Mouse (Mus musculus): ENCODE results near the gene Cdhr1. TPM values are rescaled to one million over a fixed set of nuclear protein-coding genes. Genes with fewer than 3 reads are reported as not detected.

Cdhr1 gene
- 0.03 and 0.07 TPM in 2 replicates for polyA plus RNA-seq (2012; rRNA removed)

DNA sequence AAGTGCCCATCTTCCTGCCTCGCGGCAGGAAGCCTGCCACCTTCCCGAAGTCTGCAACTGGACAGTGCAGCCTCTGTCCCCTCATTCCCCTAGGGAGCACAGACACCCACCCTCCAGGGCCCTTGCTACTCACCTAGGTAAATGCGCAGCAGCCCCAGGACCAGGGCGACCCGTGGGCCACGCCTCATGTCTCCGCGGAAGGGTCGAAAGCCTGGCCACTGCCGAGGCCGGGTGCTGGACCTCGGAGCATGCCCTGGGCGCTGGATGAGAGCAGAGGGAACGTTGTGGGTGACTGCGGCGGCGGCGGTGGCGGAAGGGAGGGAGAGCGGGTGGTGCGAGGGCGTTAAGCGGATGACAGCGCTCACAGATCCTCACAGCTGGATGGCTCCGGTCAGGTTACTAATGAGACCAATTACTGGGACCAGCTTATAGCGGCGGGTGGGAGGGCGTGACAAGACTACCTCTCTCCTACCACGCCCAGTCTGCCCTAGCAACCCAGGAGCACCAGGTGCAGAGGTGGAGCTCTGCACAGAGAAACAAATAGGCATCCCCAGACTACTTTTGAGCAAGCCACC, at the start of gene Cdhr1:
TSS of gene Cdhr1 (minus strand) at position 392 of the 575 bp plus-strand sequence.

DNA sequence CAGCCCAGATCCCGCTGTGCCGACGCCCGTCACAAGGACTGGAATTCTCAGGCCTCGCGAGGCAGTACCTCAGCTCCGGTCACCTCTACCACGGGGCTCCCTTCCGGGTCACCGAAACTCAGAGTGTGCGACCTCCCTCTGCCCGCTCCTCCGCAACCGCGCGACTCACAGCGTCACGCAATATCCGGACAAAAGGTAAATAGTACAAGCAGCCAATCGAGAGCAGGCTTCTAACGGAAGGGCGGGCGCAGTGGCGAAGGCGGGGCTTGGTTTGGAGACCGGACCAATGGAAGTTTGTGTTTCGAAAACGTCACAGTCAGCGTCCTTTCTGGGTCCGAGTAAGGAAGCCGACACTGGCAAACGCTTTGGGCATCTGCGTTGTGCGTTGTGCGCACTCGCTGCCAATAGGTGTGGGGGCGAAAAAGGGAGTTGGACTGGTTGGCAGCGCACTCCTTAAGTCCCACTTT, 37.0 kb upstream of the Cdhr1 start, which contains the start of gene Ghitm:
TSS of gene Ghitm (minus strand) at position 146 of the 467 bp plus-strand sequence.

DNA sequence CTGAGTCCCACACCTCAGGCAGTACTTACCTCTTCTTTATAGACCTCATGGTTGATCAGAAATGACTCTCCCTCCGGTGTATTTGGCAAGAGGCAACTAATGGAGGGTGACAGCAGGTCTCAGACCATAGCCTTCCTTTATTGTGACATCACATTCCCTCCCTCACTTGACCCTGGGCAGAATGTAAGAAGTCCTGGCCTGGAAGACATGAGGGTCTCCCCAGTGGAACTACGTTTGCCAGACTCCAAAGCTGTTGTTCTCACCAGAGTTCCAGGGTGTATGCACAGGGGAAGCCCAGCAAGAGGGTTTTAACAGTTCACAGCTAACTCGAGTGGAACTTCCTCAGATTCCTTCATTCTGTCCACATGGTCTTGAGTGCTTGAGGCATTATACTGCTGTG, 15.8 kb upstream of the Cdhr1 start, which contains the start of gene 2610528A11Rik:
TSS of gene 2610528A11Rik (minus strand) at position 101 of the 400 bp plus-strand sequence.

DNA sequence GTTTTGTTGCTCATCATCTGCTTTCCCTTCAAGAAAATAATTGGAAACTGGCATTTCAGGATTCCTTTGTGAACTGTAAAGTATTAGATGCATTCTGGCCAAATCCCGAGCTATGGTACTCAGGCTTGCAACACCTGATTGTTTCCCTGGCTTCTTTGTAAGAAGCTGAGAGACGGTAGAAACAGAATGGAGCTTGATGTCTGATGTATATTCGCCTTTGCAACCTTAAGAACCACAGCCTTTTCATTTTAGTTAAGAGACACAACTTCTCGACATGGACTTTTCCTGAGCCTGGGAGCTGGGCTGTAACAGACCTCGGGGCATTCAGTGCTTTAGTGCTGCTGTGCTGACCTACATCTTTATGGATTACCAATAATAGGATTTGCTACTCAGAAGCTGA, 30.5 kb downstream of the Cdhr1 start, which contains the start of gene Lrit2:
TSS of gene Lrit2 (plus strand) at position 301 of the 400 bp plus-strand sequence.

DNA sequence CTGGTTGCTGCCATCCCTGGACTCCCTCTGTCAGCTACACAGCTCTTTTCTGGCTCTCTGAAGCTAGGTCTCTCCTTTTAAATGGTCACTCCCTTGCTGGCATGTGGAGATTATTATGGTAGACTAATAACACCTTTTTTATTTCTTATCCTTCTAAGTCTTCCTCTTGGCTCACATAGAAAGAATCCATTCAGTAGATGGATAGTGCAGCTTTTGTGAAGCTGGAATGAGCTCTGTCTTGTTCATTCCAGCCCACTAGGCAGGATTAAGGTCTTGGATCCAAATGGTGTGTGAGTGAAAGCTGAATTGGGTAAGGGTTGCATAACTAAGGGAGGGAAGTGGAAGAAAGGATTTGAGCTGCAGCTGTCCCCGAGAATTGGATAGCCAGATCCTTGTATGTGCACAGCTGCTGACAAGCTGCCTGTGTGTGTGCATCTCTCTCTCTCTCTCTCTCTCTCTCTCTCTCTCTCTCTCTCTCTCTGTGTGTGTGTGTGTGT, 49.2 kb downstream of the Cdhr1 start, which contains the start of gene Rgr:
TSS of gene Rgr (minus strand) at position 51 of the 497 bp plus-strand sequence.

Other genes starting within 250 kb of the Cdhr1 start
- 19.0 and 24.9 TPM in 2 replicates for gene Ccser2, start 129.6 kb downstream of the Cdhr1 start, polyA plus RNA-seq (2012; rRNA removed)
- not detected in 2 replicates for gene Rgr, start 49.4 kb downstream of the Cdhr1 start, polyA plus RNA-seq (2012; rRNA removed)
- not detected in 2 replicates for gene Lrit1, start 43.5 kb downstream of the Cdhr1 start, polyA plus RNA-seq (2012; rRNA removed)
- not detected in 2 replicates for gene Lrit2, start 30.4 kb downstream of the Cdhr1 start, polyA plus RNA-seq (2012; rRNA removed)
- gene 2610528A11Rik, start 15.7 kb upstream of the Cdhr1 start, polyA plus RNA-seq (2012; rRNA removed), result 0.77 TPM in 1 of 2 replicates, not detected in the other
- gene Ghitm, start 36.9 kb upstream of the Cdhr1 start, polyA plus RNA-seq (2012; rRNA removed), result 75.7 and 105 TPM in 2 replicates